Comparison of ENCODE assay signal across 14 mouse cellular contexts in genomic region chr6:140167182-140167581, GRCm38 (mm10).
"Had no signal": no experiment of that assay in that cellular context is flagged by ENCODE, and none has a peak within 500 bp of the region (broad histone marks: within the 10 kb centered on the region; RNA-seq: fewer than 3 reads in every experiment).

No protein-coding gene starts in this region.

- H3K9ac ChIP-seq: limb, embryonic 15.5 days; liver, embryonic 12.5 days; lung, embryonic 14.5 days; midbrain, embryonic 13.5 days; neural tube, embryonic 15.5 days had no signal

- H3K4me3 ChIP-seq: layer of hippocampus, adult 2 months; limb, embryonic 15.5 days; liver, embryonic 12.5 days; midbrain, embryonic 13.5 days; neural tube, embryonic 15.5 days had no signal

- H3K27ac ChIP-seq: layer of hippocampus, adult 2 months; limb, embryonic 15.5 days; liver, embryonic 12.5 days; midbrain, embryonic 13.5 days; neural tube, embryonic 15.5 days; stomach, postnatal 0 days had no signal

- H3K4me2 ChIP-seq: limb, embryonic 15.5 days; liver, embryonic 12.5 days; lung, embryonic 14.5 days; midbrain, embryonic 13.5 days; neural tube, embryonic 15.5 days had no signal

- DNase-seq: kidney, postnatal 10 days; kidney, postnatal 4 days; lung, embryonic 14.5 days; lung, postnatal 10 days; lung, postnatal 4 days; right cerebral cortex, adult 18-20 months; right cerebral cortex, postnatal 25 days; thymus, postnatal 14 days had no signal

- H3K9me3 ChIP-seq: limb, embryonic 15.5 days; liver, embryonic 12.5 days; midbrain, embryonic 13.5 days; neural tube, embryonic 15.5 days had no signal

- H3K27me3 ChIP-seq: limb, embryonic 15.5 days; liver, embryonic 12.5 days; midbrain, embryonic 13.5 days; neural tube, embryonic 15.5 days had no signal

- H3K4me1 ChIP-seq: limb, embryonic 15.5 days; liver, embryonic 12.5 days; midbrain, embryonic 13.5 days had no signal

- ATAC-seq: liver, embryonic 12.5 days; midbrain, embryonic 13.5 days had no signal

- H3K36me3 ChIP-seq: limb, embryonic 15.5 days; liver, embryonic 12.5 days; midbrain, embryonic 13.5 days; neural tube, embryonic 15.5 days had no signal
